ENCODE assay signal across 26 mouse cellular contexts in the genomic region with DNA sequence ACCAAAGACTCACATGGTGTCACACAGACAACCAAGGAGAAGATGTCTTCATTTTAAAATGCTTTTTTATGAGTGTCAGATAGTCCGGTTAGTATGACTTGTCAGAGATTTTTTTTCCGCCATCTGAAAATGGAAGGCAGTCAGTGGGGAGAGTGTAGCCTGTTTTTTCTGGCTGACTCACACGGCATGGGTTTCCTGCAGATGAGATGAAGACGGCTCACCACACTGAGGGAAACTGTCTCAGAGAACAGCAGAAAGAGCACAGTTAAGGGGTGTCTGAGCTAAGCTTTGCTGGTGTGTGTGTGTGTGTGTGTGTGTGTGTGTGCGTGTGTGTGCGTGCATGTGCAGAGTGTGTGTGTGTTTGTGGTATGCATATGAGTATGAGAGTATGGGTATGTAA. TPM values are rescaled to one million over a fixed set of nuclear protein-coding genes. Genes with fewer than 3 reads are reported as not detected.
DNase-seq lines count a peak whose midpoint lies in the region; ATAC-seq lines count a peak whose summit lies in the region.
"Had no signal": no experiment of that assay in that cellular context is flagged by ENCODE, and none has a peak within 500 bp of the region (broad histone marks: within the 10 kb centered on the region; RNA-seq: fewer than 3 reads in every experiment).

No protein-coding gene starts in this region.

- H3K9me3 ChIP-seq in hindbrain, embryonic 16.5 days (ENCODE audit: control insufficient read depth, low read length) = no peaks in the 10 kb centered on the region
- H3K9me3 ChIP-seq in hindbrain, embryonic 13.5 days = no peaks in the 10 kb centered on the region
- H3K9me3 ChIP-seq in midbrain, embryonic 16.5 days (replicated peaks; ENCODE audit: control insufficient read depth, low read length, poor library complexity, severe bottlenecking) = no peaks in the 10 kb centered on the region
- H3K9me3 ChIP-seq in midbrain, embryonic 14.5 days (ENCODE audit: control insufficient read depth, low read length) = no peaks in the 10 kb centered on the region
- H3K9me3 ChIP-seq in embryonic facial prominence, embryonic 11.5 days (replicated peaks; ENCODE audit: control insufficient read depth, low read length) = no peaks in the 10 kb centered on the region
- H3K9me3 ChIP-seq: forebrain, embryonic 10.5 days; hindbrain, embryonic 10.5 days; limb, embryonic 12.5 days; liver, embryonic 15.5 days; neural tube, embryonic 13.5 days had no signal

- no peak for DNase-seq in midbrain, embryonic 14.5 days
- DNase-seq in embryonic facial prominence, embryonic 11.5 days (ENCODE audit: low spot score) = peak; percentile 14
- DNase-seq in layer of hippocampus, adult 9-10 months (ENCODE audit: low spot score) = no peak
- no peak for DNase-seq in right cerebral cortex, postnatal 25 days
- DNase-seq: adrenal gland, postnatal 25 days; cerebellum, adult 18-20 months; cerebellum, postnatal 10 days; heart, postnatal 14 days; kidney, adult 11 months; kidney, postnatal 36 days; layer of hippocampus, postnatal 36 days; lung, embryonic 14.5 days; lung, postnatal 14 days; thymus, adult 2 months; thymus, postnatal 36 days had no signal

- no peak overlapping the region for H3K4me2 ChIP-seq in hindbrain, embryonic 16.5 days (ENCODE audit: low read length)
- no peak overlapping the region for H3K4me2 ChIP-seq in hindbrain, embryonic 13.5 days
- H3K4me2 ChIP-seq in midbrain, embryonic 16.5 days (ENCODE audit: low read length) = no peak overlapping the region
- H3K4me2 ChIP-seq in midbrain, embryonic 14.5 days (ENCODE audit: low read length) = no peak overlapping the region
- H3K4me2 ChIP-seq in embryonic facial prominence, embryonic 11.5 days (ENCODE audit: low read depth, low read length) = no peak overlapping the region
- H3K4me2 ChIP-seq: limb, embryonic 12.5 days; liver, embryonic 15.5 days; lung, embryonic 14.5 days; neural tube, embryonic 13.5 days had no signal

- H3K9ac ChIP-seq in hindbrain, embryonic 16.5 days (ENCODE audit: low read depth, low read length) = no peak overlapping the region
- no peak overlapping the region for H3K9ac ChIP-seq in hindbrain, embryonic 13.5 days
- H3K9ac ChIP-seq in midbrain, embryonic 16.5 days (ENCODE audit: low read depth, low read length) = no peak overlapping the region
- H3K9ac ChIP-seq in midbrain, embryonic 14.5 days (replicated peaks; ENCODE audit: low read length) = no peak overlapping the region
- no peak overlapping the region for H3K9ac ChIP-seq in embryonic facial prominence, embryonic 11.5 days (replicated peaks; ENCODE audit: low read length)
- H3K9ac ChIP-seq: limb, embryonic 12.5 days; liver, embryonic 15.5 days; lung, embryonic 14.5 days; neural tube, embryonic 13.5 days had no signal

- 71% methylated on average over 6 of the region's 6 CpGs for WGBS in hindbrain, embryonic 16.5 days
- 78% methylated on average over 6 of the region's 6 CpGs for WGBS in hindbrain, embryonic 13.5 days
- whole genome bisulfite sequencing in midbrain, embryonic 16.5 days = 65% methylated on average over 6 of the region's 6 CpGs
- 77% methylated on average over 6 of the region's 6 CpGs for WGBS in midbrain, embryonic 14.5 days
- 64% methylated on average over 6 of the region's 6 CpGs for WGBS in embryonic facial prominence, embryonic 11.5 days

- no peaks in the 10 kb centered on the region for H3K27me3 ChIP-seq in hindbrain, embryonic 16.5 days (replicated peaks; ENCODE audit: control insufficient read depth, insufficient read depth, low read length)
- H3K27me3 ChIP-seq in hindbrain, embryonic 13.5 days = no peaks in the 10 kb centered on the region
- H3K27me3 ChIP-seq in midbrain, embryonic 16.5 days (ENCODE audit: control insufficient read depth, insufficient read depth, low read depth, low read length) = no peaks in the 10 kb centered on the region
- H3K27me3 ChIP-seq in midbrain, embryonic 14.5 days (ENCODE audit: control insufficient read depth, insufficient read depth, low read length) = no peaks in the 10 kb centered on the region
- H3K27me3 ChIP-seq in embryonic facial prominence, embryonic 11.5 days (ENCODE audit: control insufficient read depth, insufficient read depth, low read length) = no peaks in the 10 kb centered on the region
- H3K27me3 ChIP-seq: limb, embryonic 12.5 days; liver, embryonic 15.5 days; neural tube, embryonic 13.5 days had no signal

- no peak overlapping the region for H3K4me3 ChIP-seq in hindbrain, embryonic 16.5 days (ENCODE audit: low read length)
- H3K4me3 ChIP-seq in hindbrain, embryonic 13.5 days = no peak overlapping the region
- no peak overlapping the region for H3K4me3 ChIP-seq in midbrain, embryonic 16.5 days (ENCODE audit: low read depth, low read length)
- H3K4me3 ChIP-seq in midbrain, embryonic 14.5 days (replicated peaks; ENCODE audit: low read depth, low read length) = no peak overlapping the region
- H3K4me3 ChIP-seq in embryonic facial prominence, embryonic 11.5 days (ENCODE audit: low read depth, low read length) = no peak overlapping the region
- H3K4me3 ChIP-seq: forebrain, embryonic 10.5 days; hindbrain, embryonic 10.5 days; layer of hippocampus, adult 2 months; limb, embryonic 12.5 days; liver, embryonic 15.5 days; neural tube, embryonic 13.5 days had no signal

- peak; percentile 41; the same call in 1 of the 2 replicates for ATAC-seq in hindbrain, embryonic 16.5 days
- ATAC-seq in hindbrain, embryonic 13.5 days (ENCODE audit: low FRiP score) = no peak
- peak; percentile 43; the same call in 1 of the 2 replicates for ATAC-seq in midbrain, embryonic 16.5 days
- no peak for ATAC-seq in midbrain, embryonic 14.5 days (ENCODE audit: low FRiP score, low TSS enrichment)
- ATAC-seq in embryonic facial prominence, embryonic 11.5 days (replicated peaks; ENCODE audit: insufficient number of reproducible peaks, low FRiP score, low TSS enrichment, low read depth) = 0 out of 2 replicates have a peak, but pooled peaks have one; percentile 26
- ATAC-seq: CD4-positive, CD25-positive, alpha-beta regulatory T cell, adult 4 months; forebrain, embryonic 16.5 days had no signal

- no peaks in the 10 kb centered on the region for H3K4me1 ChIP-seq in hindbrain, embryonic 16.5 days (ENCODE audit: control insufficient read depth, insufficient read depth, low read depth, low read length)
- H3K4me1 ChIP-seq in hindbrain, embryonic 13.5 days (replicated peaks) = peaks cover 6% of the 10 kb centered on the region; the same call in 1 of the 2 replicates
- 0 out of 2 replicates have a peak, but pooled peaks cover 3% of the 10 kb centered on the region for H3K4me1 ChIP-seq in midbrain, embryonic 16.5 days (ENCODE audit: control insufficient read depth, insufficient read depth, low read length)
- no peaks in the 10 kb centered on the region for H3K4me1 ChIP-seq in midbrain, embryonic 14.5 days (ENCODE audit: control insufficient read depth, insufficient read depth, low read length)
- H3K4me1 ChIP-seq in embryonic facial prominence, embryonic 11.5 days (ENCODE audit: control insufficient read depth, insufficient read depth, low read length) = peaks cover 2% of the 10 kb centered on the region; the same call in 1 of the 2 replicates

- H3K27ac ChIP-seq in hindbrain, embryonic 16.5 days (ENCODE audit: low read depth, low read length) = no peak overlapping the region
- H3K27ac ChIP-seq in hindbrain, embryonic 13.5 days = no peak overlapping the region
- no peak overlapping the region for H3K27ac ChIP-seq in midbrain, embryonic 16.5 days (ENCODE audit: low read length)
- no peak overlapping the region for H3K27ac ChIP-seq in midbrain, embryonic 14.5 days (replicated peaks; ENCODE audit: low read depth, low read length)
- no peak overlapping the region for H3K27ac ChIP-seq in embryonic facial prominence, embryonic 11.5 days (replicated peaks; ENCODE audit: low read depth, low read length)
- H3K27ac ChIP-seq: forebrain, embryonic 10.5 days; hindbrain, embryonic 10.5 days; layer of hippocampus, adult 2 months; liver, embryonic 15.5 days; neural tube, embryonic 13.5 days had no signal

- no peaks in the 10 kb centered on the region for H3K36me3 ChIP-seq in hindbrain, embryonic 16.5 days (ENCODE audit: control insufficient read depth, insufficient read depth, low read length)
- no peaks in the 10 kb centered on the region for H3K36me3 ChIP-seq in hindbrain, embryonic 13.5 days
- no peaks in the 10 kb centered on the region for H3K36me3 ChIP-seq in midbrain, embryonic 16.5 days (ENCODE audit: control insufficient read depth, insufficient read depth, low read length)
- no peaks in the 10 kb centered on the region for H3K36me3 ChIP-seq in midbrain, embryonic 14.5 days (ENCODE audit: control insufficient read depth, insufficient read depth, low read length)
- no peaks in the 10 kb centered on the region for H3K36me3 ChIP-seq in embryonic facial prominence, embryonic 11.5 days (replicated peaks; ENCODE audit: control insufficient read depth, insufficient read depth, low read depth, low read length)
- H3K36me3 ChIP-seq: forebrain, embryonic 10.5 days; hindbrain, embryonic 10.5 days; limb, embryonic 12.5 days; liver, embryonic 15.5 days; neural tube, embryonic 13.5 days had no signal

RNA-seq across cellular contexts. Expression of a gene that starts 36.6 kb away (rescaled TPM):
- polyA plus RNA-seq in hindbrain, embryonic 16.5 days (2015; fragmentation: Nextera tagmentation; extraction: Ambion mirVana) = 28.5 and 30.4 TPM in 2 replicates
- polyA plus RNA-seq in hindbrain, embryonic 13.5 days (2015; fragmentation: Nextera tagmentation; extraction: Ambion mirVana) = 26.9 and 28.4 TPM in 2 replicates
- polyA plus RNA-seq in midbrain, embryonic 16.5 days (2015; fragmentation: Nextera tagmentation; extraction: Ambion mirVana) = 33.6 and 34.6 TPM in 2 replicates
- polyA plus RNA-seq in midbrain, embryonic 14.5 days (2014; fragmentation: Nextera tagmentation; extraction: Ambion mirVana) = 31.6 and 32.3 TPM in 2 replicates
- polyA plus RNA-seq in embryonic facial prominence, embryonic 11.5 days (2014; fragmentation: Nextera tagmentation; extraction: Ambion mirVana) = 50.8 and 56.2 TPM in 2 replicates

Comparison
In these comparisons a context has a peak if more than half of its experiments do, and no peak if none do; other contexts are left out.
1. ATAC-seq: peak in hindbrain, embryonic 16.5 days (single experiment), midbrain, embryonic 16.5 days (single experiment) and embryonic facial prominence, embryonic 11.5 days (single experiment); none in hindbrain, embryonic 13.5 days (single experiment) and midbrain, embryonic 14.5 days (single experiment).